Mouse (Mus musculus) adrenal gland, postnatal 36 days (tissue): Measurements from ENCODE around the gene Axdnd1. TPM values are rescaled to one million over a fixed set of nuclear protein-coding genes. Genes with fewer than 3 reads are reported as not detected.

Source experiments
- DNase-seq, 2 experiments: peaks; one replicate each; pipeline ENCODE4 v3.0.0; 2021; ENCODE audit warnings: mixed read lengths in 1 of 2
- long read RNA-seq, 2 experiments: library from polyadenylated mRNA; stranded (forward); transcript quantifications; one replicate each; pipeline ENCODE4 v2.0.0; 2021; ENCODE audit warnings: borderline sequencing depth in 2 of 2
- total RNA-seq, 2 experiments: library from RNA; stranded (reverse); gene quantifications; 2 replicates each; pipeline ENCODE4 v1.2.3; 2021

The Axdnd1 gene
- 1 to 10 TPM; 1.1 to 3.9 TPM for total RNA-seq
- long read RNA-seq, experiment 1: 0 reads
- long read RNA-seq, experiment 2: 0 reads

DNA sequence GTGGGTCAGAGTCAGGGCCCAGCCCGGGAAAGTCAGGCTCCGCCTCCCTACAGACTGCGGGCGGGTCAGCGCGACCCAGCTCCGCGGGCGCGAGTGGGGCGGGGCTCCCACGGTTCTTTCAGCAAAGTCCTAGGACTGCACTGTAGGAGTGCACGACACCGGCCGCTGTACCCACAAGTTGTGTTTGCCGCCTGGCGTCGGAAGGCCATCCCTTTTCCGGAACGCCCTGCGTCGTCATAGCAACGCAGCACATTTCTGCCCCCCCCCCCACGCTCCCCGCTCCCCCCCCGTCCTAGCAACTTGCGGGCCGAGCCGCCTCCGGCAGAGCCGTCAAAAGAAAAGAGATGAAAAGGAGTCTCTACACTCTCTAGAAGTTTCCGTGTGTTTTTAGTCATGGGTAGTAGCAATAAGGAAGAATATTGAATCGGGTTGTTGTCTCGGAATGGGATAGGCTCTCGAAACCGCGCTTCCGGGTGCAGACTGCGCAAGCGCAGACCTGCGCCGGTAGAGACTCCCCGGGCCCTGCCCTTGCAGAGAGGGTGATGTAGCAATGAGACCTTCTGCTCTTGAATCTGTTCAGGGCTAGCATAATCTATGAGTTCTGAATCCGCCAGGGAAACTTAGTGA lies at the start of gene Axdnd1:
Gene Axdnd1, minus strand, starts transcription at position 489 of the 627 bp plus-strand sequence.
- peak; percentile 93 for DNase-seq

DNA sequence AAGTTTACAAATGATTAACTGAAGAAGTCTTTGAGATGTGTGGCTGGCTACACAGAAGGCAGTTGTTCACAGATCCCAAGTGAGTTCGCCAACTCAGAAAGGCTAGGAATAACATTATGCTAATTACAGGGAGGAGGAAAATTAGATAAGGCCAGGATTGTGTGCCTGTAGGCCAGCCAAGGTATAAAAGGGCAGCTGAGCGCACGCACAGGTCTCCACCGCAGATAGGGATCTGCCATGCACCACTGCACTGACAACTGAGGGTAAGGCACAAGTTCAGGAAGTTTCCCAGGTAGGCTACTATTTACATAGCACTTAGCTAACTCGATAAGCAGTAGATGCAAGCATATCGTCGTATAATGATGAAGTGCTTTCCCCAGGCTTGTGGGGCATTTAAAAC lies 49.6 kb upstream of the Axdnd1 start:
- no peak for DNase-seq

DNA sequence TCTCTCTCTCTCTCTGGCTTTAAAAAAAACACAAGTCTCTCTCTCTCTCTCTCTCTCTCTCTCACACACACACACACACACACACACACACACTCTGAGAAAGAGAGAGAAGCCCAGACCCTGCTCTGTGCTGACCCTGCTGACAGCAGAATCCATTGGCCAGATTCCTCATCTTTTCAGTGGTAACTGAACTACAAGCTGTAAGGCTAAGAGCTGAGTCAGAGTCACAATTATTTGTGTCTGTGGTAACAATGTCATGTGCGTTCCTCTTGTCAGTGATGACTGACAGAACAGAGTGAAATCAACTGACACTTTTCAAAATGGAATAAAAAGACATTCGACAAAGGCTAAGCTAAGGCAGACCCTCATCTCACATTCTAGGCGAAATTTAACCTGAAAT lies 47.6 kb upstream of the Axdnd1 start:
- no peak for DNase-seq

DNA sequence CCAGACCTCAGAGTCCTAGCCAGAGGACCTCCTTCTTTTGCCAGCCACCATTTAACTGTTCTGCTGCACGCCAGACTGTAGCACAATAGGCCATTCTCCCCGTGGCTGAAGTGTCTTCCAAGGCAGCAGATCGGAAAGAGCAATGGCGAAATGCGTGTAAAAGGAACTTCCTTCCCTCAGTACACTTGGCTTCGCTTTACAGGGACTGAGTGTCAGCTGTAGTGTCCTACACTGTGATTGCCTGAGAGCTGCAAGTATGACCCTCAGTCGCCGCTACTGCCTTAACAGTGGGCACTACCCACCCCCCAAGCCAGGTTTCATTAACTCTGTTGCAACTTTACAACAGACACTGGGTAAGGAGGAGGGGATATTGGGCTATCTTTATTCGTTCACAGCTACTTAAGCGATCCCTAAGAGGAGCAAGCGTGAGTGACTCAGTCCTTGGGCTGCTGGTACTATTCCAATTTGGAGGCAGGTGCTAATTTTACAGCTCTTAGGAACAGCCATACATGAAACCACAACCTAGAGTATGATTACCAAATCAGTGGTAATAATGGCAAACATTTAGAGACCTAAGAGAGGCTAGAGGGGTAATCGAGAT lies 46.8 kb upstream of the Axdnd1 start:
- DNase-seq: no peak

DNA sequence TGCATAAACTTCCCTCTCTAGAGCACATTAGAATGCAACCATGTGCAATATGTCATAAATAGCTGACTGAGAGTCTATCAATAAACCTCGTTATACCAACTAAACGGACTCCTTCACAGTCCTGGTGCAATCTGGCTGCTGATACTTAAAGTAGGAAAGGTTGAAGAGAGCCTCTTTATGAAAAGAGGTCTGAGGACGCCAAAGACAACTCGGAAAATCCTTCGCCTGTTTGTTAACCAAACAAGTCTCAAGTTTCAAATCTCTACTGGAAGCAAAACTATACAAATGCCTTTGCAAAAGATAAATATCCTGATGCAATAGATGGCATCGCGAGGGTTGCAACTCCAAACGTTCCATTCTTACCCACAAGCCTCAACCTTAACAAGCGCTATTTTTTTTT lies 44.0 kb upstream of the Axdnd1 start:
- DNase-seq: no peak

DNA sequence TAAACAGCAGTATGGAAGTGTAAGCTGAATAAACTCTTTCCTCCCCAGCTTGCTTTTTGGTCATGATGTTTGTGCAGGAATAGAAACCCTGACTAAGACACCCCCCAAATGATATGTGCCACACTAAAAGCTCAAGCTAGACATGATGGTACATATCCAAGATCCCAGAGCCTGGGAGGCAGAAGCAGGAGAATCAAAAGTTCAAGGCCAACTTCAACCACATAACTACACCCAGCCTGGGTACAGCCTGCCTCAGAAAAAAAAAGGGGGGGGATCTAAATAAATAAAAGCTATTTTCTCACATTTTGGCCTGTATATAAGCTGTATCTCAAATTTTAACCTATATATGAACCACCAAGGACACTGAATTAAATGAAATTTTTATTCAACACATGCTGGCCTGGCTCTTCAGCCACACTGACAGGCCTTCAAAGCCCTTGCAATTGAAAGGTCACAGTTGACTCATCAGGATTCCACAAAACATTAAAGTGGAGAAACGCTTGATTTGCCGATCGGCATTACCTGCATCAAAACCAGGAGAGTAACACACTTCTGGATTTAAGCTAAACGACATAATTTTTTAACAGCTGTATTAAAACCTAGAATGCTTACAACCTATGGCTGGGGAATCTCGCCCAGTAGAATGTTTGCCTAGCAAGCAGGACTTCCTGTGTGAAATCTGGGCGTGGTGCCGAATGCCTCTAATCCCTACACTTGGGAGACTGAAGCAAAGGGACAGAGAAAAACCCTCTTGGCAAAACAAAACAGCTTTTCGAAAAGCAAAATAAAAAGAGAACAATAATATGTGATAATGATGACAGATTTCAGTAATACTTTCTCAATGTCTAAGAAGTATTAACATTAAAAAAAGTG lies 43.3 kb upstream of the Axdnd1 start:
- DNase-seq: peak in 1 of 2 experiments; percentile 57

DNA sequence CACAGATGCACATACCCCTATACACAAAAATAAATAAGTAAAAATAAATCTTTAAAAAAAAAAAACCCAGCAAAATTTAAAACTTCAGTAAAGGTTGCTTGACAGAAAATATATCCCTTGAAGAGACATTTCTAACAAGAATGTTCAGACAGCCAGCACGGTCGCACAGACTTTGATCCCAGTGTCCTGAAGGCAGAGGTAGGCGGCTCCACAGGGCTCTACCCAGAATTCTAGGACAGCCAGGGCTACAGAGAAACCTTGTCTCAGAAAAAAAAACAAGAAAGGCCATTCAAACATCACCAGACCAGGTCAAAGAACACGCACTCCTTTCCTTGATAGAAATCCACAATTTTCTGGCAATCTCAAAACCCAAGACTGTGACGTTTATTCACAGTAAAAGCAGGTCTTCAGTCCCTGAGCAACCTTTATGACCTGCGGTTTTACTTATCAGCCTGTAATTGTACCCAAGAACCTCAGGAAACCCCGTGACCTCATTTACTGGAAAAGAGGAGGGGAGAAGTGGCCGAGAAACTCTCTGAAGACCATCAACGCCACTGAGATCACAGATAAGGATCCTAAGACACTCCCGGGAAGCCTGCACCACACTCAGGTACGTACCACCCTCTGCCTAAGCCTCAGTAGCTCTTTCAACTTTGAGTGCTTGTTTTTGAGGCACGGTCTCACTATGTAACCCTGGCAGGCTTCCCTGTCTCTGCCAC lies 41.5 kb upstream of the Axdnd1 start:
- no peak for DNase-seq

DNA sequence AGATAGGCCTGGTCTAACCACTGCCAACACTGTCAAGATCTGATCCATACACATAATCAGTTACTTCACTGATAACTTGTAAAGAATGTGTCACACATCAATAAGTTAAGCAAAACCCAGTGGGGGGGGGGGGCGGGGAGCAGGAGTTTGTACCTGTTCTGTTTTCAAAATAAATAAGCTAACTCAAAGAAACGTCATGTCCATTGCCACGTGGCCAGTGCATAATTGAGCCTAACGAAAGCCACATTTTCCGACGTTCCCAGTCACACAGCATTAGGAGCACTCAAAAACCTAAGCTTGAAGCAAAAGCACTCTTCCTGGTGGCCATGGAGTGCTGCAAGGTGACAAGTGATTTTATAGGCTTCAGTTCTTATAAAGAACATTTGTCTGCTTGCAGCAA lies 40.1 kb upstream of the Axdnd1 start:
- DNase-seq: no peak

DNA sequence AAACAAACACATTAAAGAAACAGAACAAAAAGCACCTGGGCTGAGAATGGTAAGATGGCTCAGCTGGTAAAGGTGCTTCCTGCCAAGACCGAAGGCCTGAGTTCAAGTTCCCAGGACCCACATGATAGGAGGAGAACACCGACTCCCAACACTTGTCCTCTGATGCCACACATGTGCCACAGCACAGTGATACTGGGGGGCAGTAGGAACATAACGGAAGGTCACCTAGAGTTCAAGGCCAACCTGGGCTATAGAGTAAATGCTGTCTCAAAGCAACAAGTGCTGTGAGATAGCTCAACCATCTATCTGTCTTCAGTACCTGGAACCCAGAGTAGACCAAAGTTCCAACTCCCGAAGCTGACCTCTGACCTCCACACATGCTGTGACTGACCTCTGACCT lies 39.3 kb upstream of the Axdnd1 start:
- no peak for DNase-seq

DNA sequence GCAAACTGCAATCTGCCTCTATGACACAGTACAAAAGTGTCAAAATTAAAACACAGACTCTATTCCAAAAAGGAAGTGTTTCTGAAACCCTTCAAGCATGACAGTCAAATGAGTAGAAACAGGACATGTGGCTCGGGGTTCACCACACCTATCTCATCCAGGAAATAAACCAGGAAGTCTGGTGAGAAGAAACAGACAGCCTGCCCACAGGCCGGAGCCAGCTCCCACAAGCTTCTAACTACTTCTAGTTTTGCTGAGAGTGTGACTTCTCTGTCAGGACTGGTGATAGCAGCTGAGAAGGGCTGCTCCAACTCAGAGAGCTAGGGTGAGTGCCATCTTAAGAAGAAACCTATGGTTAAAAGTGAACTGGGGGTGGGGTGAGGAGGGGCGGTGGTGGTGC lies 38.7 kb upstream of the Axdnd1 start:
- DNase-seq: no peak

DNA sequence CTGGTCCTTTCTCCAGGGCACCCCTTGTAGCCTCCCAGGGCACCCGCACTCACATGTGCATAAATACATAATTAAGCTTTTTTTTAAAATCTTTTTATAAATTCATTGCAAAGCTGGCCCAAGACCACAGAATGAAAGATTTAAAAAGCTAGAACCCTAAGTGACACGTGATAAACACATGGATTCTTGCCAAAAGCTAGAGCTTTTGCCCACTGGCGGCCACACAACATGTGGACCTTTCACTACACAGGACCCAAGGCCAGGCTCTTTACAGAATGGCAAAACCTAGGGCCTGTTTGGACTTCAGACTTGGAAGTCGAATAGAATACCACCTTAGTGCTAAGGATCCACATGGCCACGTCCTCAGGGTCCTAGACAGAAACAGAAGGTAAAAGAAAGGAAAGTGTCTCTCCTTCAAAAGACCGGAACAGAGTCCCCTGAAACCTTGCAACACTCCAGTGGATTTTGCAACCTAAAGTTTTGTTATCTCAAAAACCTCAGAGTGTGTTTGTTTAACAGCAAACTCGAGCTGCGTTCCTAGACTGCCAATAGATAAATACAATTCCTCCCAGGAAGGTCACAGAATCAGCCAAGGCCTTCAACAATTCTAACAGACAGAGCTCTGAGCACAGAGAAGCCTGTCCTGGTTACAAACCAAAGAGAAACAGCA lies 37.6 kb upstream of the Axdnd1 start:
- DNase-seq: no peak

DNA sequence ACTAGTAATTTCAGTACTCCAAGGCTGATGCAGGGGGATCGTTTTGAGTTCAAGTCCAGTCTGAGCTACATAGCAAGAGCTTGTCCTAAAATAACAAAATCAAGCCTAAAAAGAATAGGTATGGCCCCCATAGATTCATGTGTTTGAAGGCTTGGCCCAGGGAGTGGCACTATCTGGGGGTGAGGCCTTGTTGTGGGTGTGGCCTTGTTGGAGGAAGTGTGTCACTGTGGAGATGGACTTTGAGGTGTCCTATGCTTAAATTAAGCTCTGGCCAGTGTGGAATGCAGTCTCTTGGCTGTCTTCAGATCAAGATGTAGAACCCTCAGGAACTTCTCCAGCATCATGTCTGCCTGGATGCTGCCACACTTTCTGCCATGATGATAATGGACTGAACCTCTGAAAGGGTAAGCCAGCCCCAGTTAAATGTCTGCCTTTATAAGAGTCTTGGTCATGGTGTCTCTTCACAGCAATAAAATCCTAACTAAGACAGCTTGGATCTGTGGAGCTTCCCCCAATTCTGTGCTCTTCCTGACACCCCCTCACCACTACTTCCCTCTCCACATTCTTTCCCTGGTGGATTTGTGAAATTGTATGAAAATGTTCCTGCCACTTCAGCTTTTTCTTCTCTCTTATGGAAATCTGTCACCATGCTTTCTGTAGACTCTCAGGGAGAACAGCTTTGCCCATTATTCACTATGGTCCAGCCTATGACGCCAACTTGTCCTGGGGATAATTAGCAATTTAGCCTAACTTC lies 34.2 kb upstream of the Axdnd1 start:
- no peak for DNase-seq

DNA sequence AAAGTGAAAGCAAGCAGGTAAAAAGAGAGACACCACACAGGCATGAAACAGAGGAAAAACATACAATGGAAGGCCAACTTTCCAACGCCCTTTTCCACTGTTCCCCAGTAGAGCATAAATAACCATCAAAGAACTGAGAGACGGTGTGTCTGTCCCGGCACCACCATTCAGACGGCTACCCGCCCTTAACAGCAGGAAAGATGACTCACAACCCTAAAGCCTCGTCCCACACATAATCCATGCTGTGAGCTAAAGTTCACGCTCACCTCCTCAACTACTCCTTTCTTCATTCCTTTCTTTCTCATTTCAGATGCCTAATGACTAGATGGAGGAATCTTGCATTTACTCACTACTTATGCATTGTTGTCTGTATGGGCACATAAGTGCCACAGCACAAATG lies 33.4 kb upstream of the Axdnd1 start:
- no peak for DNase-seq

DNA sequence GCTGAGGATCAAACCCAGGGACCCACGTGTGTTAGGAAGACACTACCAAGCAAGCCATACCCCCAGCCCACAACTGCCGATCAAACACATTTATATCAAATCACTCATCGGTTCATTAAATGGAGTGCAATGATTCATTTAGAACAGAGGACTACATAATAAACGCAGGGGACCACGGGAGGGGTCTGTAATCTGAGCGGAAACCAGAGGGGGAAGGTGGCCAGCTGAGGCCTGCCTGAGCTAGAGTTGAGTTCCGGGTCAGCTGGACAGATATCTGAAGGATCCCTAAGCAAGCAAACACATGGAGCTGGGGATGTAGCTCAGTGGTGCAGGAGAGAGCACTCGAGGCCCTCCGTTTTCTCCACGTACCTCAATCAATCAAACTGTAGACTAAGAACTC lies 32.9 kb upstream of the Axdnd1 start:
- DNase-seq: no peak

DNA sequence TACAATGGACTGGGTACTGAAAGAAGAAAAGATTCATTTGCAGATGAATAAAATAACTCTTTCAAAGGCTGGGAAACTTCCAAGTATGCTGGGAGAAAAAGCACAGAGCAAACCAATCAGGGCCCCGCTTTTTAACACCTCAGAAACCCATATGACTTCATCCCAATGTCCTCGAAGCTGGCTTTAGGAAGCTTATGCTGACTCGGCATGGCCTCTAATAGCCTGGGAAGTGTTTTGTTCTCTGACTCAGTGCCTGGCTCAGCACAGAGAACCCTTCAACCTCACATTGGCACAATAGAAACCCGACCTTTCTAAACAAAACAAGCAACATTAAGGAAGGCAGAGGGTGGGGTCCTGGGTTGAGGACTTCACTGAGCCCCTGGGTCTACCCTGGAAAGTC lies 29.5 kb upstream of the Axdnd1 start:
- peak in 1 of 2 experiments; percentile 53 for DNase-seq

DNA sequence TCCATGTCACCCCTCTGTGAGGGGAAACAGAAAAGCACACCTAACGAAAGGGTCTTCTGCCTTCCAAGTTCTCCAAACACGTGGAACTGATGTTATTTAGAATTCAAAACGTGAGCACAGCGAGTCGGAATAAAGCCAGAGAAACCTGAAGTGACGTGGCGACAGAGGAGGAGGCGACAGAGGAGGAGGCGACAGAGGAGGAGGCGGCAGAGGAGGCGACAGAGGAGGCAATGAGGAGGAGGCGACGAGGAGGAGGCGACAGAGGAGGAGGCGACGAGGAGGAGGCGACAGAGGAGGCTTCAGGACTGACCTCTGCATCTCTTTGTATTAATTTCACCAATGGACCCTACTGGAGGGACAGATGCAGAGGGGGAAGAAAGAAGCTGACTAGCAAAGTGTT lies 28.7 kb upstream of the Axdnd1 start:
- DNase-seq: no peak

DNA sequence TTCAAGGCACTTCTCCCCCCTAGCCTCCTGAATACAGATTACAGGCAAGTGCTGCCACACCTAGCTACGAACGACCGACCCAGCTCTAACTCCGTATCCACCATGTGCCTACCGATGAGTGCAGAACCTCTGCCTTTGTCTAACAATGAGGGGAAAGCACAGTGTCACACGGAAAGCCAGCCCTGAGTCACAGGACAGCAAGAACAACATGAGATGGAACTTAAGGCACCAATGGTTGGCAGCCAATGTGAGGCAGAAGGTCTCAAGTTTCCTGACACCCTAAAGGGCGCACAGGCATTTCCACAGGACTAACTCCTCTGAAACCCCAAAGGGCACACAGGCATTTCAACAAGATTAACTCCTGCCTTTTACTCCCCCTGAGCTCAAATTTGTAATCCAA lies 28.1 kb upstream of the Axdnd1 start:
- DNase-seq: no peak

DNA sequence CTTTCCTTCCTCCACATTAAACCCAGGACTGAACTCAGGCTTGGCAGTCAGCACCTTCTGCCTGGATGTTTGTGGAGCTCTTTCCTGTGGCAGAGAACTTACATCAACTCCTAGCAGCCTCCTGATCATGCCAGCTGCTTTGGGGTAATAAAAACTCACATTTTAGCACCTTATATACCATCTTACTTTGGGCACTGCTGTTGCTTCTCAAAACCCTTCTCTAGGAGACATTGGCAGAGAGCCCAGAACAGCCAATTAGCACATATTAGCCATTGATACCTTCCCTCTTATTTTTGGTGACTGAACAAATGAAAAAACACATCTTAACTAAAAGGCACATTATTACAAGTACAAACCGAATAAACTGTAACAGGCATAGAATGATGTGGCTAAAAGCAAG lies 24.1 kb upstream of the Axdnd1 start:
- DNase-seq: no peak

DNA sequence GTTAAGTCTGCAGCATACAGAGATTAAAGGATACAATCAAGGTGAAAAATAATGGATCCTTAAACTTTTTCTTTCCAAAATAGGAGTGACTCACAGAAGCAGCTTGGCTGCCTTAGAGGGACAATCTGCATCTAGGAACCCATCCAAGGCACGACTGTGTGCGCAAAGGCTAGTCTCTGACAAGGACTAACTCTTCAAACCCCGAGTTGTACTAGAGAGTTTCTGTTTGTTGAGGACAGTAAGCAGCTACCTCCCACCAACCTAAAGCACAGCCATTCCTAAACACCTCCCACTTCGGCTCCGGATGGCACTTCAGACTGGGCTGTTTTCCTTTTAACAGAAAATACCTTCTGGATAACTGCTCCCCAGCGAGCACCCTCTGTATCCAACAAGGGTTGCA lies 21.8 kb upstream of the Axdnd1 start:
- peak; percentile 56 to 57 for DNase-seq

DNA sequence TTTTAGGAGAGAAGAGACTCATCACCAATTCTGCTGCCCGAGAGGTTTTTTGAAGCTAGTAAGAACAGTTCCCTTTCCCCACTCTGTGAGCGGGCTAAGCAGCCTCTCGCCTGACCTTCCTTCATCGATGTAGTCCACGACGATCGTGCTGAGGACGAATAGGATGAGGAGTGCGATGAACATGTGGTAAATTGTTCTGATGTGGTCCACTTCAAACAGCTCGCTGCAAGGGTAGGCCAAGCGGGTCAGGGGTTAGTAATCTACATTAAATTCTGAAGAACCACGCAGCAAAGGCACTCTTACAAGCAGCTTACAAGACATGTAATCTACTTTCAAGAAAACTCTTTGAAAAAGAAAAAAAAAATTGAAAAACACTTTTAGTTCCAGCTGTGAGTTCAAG lies 21.3 kb upstream of the Axdnd1 start:
- no peak for DNase-seq

DNA sequence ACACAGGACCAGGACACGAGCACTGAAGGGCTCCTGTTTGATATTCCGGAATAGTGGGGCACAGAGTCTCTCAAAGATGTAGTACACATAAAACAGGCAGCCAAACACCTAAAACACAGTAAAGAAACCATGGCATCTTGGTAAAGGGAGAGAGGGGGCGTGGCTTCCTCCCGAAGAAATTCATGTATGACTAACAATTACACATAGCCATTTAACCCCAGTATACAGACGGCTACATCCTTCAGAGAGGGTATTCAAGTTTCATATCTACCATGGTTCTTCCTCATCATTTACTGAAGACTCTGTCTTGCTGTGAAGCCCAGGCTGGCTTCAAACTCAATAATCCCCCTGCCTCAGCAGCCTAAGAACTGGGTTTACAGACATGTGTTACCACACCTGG lies 16.8 kb upstream of the Axdnd1 start:
- DNase-seq: no peak
